Mouse (Mus musculus) E14TG2a.4 (cell line): Measurements from ENCODE around the gene Ang.
"Not testable (repeated sequence)": the region's sequence is repeated elsewhere in the genome, so short reads cannot be mapped to it uniquely, and the experiment has no call there.

Experiments
- H3K27me3 ChIP-seq: 2 replicates; pipeline ENCODE4 v1.6.1; 2014; ENCODE audit warnings: low read length, control low read depth; ENCODE audit not compliant: insufficient read depth
- H3K36me3 ChIP-seq: 2 replicates; pipeline ENCODE4 v1.6.1; 2014; ENCODE audit warnings: low read length, control low read depth; ENCODE audit not compliant: insufficient read depth
- H3K4me1 ChIP-seq: replicated peaks from 2 replicates; pipeline ENCODE4 v1.6.1; 2014; ENCODE audit warnings: low read depth, low read length, control low read depth
- H3K4me3 ChIP-seq: replicated peaks from 2 replicates; pipeline ENCODE4 v1.5.1; 2014; ENCODE audit warnings: mild to moderate bottlenecking, low read length
- H3K9me3 ChIP-seq: 2 replicates; pipeline ENCODE4 v1.6.1; 2014; ENCODE audit warnings: low read length, control low read depth
- CTCF ChIP-seq: conservative IDR thresholded peaks from 2 replicates; pipeline ENCODE4 v1.5.1; 2014; ENCODE audit warnings: low read length
- NANOG ChIP-seq: IDR thresholded peaks from 2 replicates; pipeline ENCODE4 v1.6.1; 2014; ENCODE audit warnings: borderline replicate concordance, low read length, mixed read lengths
- POU5F1 ChIP-seq: IDR thresholded peaks from 2 replicates; pipeline ENCODE4 v1.6.1; 2014; ENCODE audit warnings: low read length, borderline replicate concordance

Ang gene

GRCm38 (mm10) chr14:51094096-51094875 lies 3.3 kb downstream of the Ang start:
- TF ChIP-seq NANOG (no peak), CTCF (no peak), POU5F1 (no peak)
- H3K27me3 ChIP-seq, result no peaks in the 10 kb centered on the region
- H3K9me3 ChIP-seq, result no peaks in the 10 kb centered on the region
- no peak overlapping the region for H3K4me3 ChIP-seq
- no peaks in the 10 kb centered on the region for H3K36me3 ChIP-seq
- peaks cover 13% of the 10 kb centered on the region for H3K4me1 ChIP-seq

GRCm38 (mm10) chr14:51094921-51095320 lies 4.0 kb downstream of the Ang start:
- TF ChIP-seq CTCF (no peak), NANOG (no peak), POU5F1 (no peak)
- H3K4me1 ChIP-seq, result peaks cover 13% of the 10 kb centered on the region
- H3K4me3 ChIP-seq, result no peak overlapping the region

GRCm38 (mm10) chr14:51095736-51096524 lies 5.0 kb downstream of the Ang start:
- H3K4me3 ChIP-seq, result no peak overlapping the region
- no peaks in the 10 kb centered on the region for H3K27me3 ChIP-seq
- peaks cover 13% of the 10 kb centered on the region for H3K4me1 ChIP-seq
- H3K9me3 ChIP-seq, result no peaks in the 10 kb centered on the region
- H3K36me3 ChIP-seq, result no peaks in the 10 kb centered on the region
- TF ChIP-seq POU5F1 (no peak), NANOG (no peak), CTCF (no peak)

More at GRCm38 (mm10) chr14:51094921-51095320, 4.0 kb downstream of the Ang start:
- H3K9me3 ChIP-seq, result no peaks in the 10 kb centered on the region
- H3K36me3 ChIP-seq, result no peaks in the 10 kb centered on the region
- no peaks in the 10 kb centered on the region for H3K27me3 ChIP-seq

GRCm38 (mm10) chr14:51098300-51098699 lies 7.3 kb downstream of the Ang start:
- H3K9me3 ChIP-seq, H3K36me3 ChIP-seq, H3K4me1 ChIP-seq, H3K4me3 ChIP-seq, H3K27me3 ChIP-seq: not testable (repeated sequence)
- 0 out of 2 replicates have a peak, but pooled peaks have one; percentile 11 for TF ChIP-seq CTCF

GRCm38 (mm10) chr14:51098921-51099320 lies 8.0 kb downstream of the Ang start:
- no peaks in the 10 kb centered on the region; the same call in 1 of the 2 replicates for H3K4me1 ChIP-seq
- no peaks in the 10 kb centered on the region for H3K36me3 ChIP-seq
- TF ChIP-seq NANOG, result no peak
- TF ChIP-seq CTCF, result no peak
- TF ChIP-seq POU5F1, result no peak
- no peaks in the 10 kb centered on the region for H3K27me3 ChIP-seq
- H3K4me3 ChIP-seq, result no peak overlapping the region
- no peaks in the 10 kb centered on the region for H3K9me3 ChIP-seq

GRCm38 (mm10) chr14:51101284-51101683 lies 10.3 kb downstream of the Ang start:
- Histone ChIP-seq H3K36me3 (no peaks in the 10 kb centered on the region), H3K9me3 (no peaks in the 10 kb centered on the region), H3K27me3 (no peaks in the 10 kb centered on the region), H3K4me3 (no peak overlapping the region), H3K4me1 (no peaks in the 10 kb centered on the region; the same call in 1 of the 2 replicates)
- no peak for TF ChIP-seq CTCF
- no peak for TF ChIP-seq NANOG
- no peak for TF ChIP-seq POU5F1

GRCm38 (mm10) chr14:51103217-51103616 lies 12.3 kb downstream of the Ang start:
- Histone ChIP-seq H3K36me3 (no peaks in the 10 kb centered on the region), H3K4me1 (no peaks in the 10 kb centered on the region; the same call in 1 of the 2 replicates), H3K27me3 (no peaks in the 10 kb centered on the region), H3K4me3 (no peak overlapping the region), H3K9me3 (no peaks in the 10 kb centered on the region)
- TF ChIP-seq CTCF, result peak; percentile 64
- TF ChIP-seq POU5F1, result no peak
- TF ChIP-seq NANOG, result no peak

- H3K4me1 ChIP-seq, result no peaks in the 10 kb centered on the region; the same call in 1 of the 2 replicates
- no peaks in the 10 kb centered on the region for H3K27me3 ChIP-seq
- no peaks in the 10 kb centered on the region for H3K36me3 ChIP-seq
- no peak for TF ChIP-seq NANOG
- H3K4me3 ChIP-seq, result no peak overlapping the region
- no peaks in the 10 kb centered on the region for H3K9me3 ChIP-seq
Observed at GRCm38 (mm10) chr14:51104366-51104765, 13.4 kb downstream of the Ang start.
